Mouse (Mus musculus): ENCODE measurements around the gene Nps. TPM values are rescaled to one million over a fixed set of nuclear protein-coding genes. Genes with fewer than 3 reads are reported as not detected.

Gene Nps
- polyA plus RNA-seq (2012; ENCODE audit: low replicate concordance), result not detected in 2 replicates

GRCm38 (mm10) chr7:135258053-135258753 is at the start of gene Nps:
Nps (plus strand) TSS chr7:135258703.

Other genes starting within 250 kb of the Nps start
- gene Foxi2, start 151.6 kb downstream of the Nps start, polyA plus RNA-seq (2012; ENCODE audit: low replicate concordance), result not detected in 2 replicates